Mouse (Mus musculus): ENCODE measurements at regions not wholly inside any gene's neighbourhood (a gene's known extent, or its start where the extent isn't known, plus 50 kb on each side); places are given as distances from the start of the nearest gene placed in this dataset.

GRCm38 (mm10) chr7:115057736-115058135 lies 314.2 kb downstream of the Insc start:
- Histone ChIP-seq H3K4me3 (ENCODE audit: insufficient read depth in 1 of 2, low read depth in 1 of 2, low read length in 2 of 2, poor library complexity in 1 of 2, severe bottlenecking in 1 of 2) (no peak overlapping the region), H3K36me3 (ENCODE audit: control insufficient read depth, insufficient read depth, low read length, poor library complexity, severe bottlenecking) (no peaks in the 10 kb centered on the region), H3K9me3 (ENCODE audit: control insufficient read depth, insufficient read depth, low read depth, low read length) (no peaks in the 10 kb centered on the region), H3K4me1 (ENCODE audit: control insufficient read depth in 2 of 2, insufficient read depth in 2 of 2, low read length in 2 of 2, poor library complexity in 1 of 2) (peaks cover 0 to 8% of the 10 kb centered on the region in 2 experiments; a peak in 1 of 4 replicates), H3K27ac (ENCODE audit: insufficient read depth, low read depth, low read length, poor library complexity, severe bottlenecking) (no peak overlapping the region), H3K9ac (ENCODE audit: insufficient read depth, low read depth, low read length, poor library complexity, severe bottlenecking) (no peak overlapping the region)
- in situ Hi-C loops (cut with MboI; ENCODE audit: low sequenced_read_pairs in 2 of 2, unreplicated experiment in 2 of 2), result no loop called here
- DNase-seq (ENCODE audit: low read depth, low spot score), result no peak
- TF ChIP-seq CHD2 (IDR thresholded peaks at IDR 0.05; ENCODE audit: low read depth, low read length) (no peak), ZC3H11A (IDR thresholded peaks at IDR 0.05; ENCODE audit: borderline replicate concordance, low read depth, low read length) (no peak), MAFK (IDR thresholded peaks at IDR 0.05; ENCODE audit: insufficient read depth, low read depth, low read length) (no peak), HCFC1 (IDR thresholded peaks at IDR 0.05; ENCODE audit: borderline replicate concordance, insufficient read depth, low read length) (no peak), ZNF384 (IDR thresholded peaks at IDR 0.05; ENCODE audit: low read depth, low read length) (no peak)

- Histone ChIP-seq H3K4me3 (ENCODE audit: insufficient read depth in 1 of 2, low read depth in 1 of 2, low read length in 2 of 2, poor library complexity in 1 of 2, severe bottlenecking in 1 of 2) (no peak overlapping the region), H3K36me3 (ENCODE audit: control insufficient read depth, insufficient read depth, low read length, poor library complexity, severe bottlenecking) (no peaks in the 10 kb centered on the region), H3K27ac (ENCODE audit: insufficient read depth, low read depth, low read length, poor library complexity, severe bottlenecking) (no peak overlapping the region), H3K9ac (ENCODE audit: insufficient read depth, low read depth, low read length, poor library complexity, severe bottlenecking) (no peak overlapping the region), H3K9me3 (ENCODE audit: control insufficient read depth, insufficient read depth, low read depth, low read length) (no peaks in the 10 kb centered on the region), H3K4me1 (ENCODE audit: control insufficient read depth in 2 of 2, insufficient read depth in 2 of 2, low read length in 2 of 2, poor library complexity in 1 of 2) (peaks cover 0 to 8% of the 10 kb centered on the region in 2 experiments; a peak in 1 of 4 replicates)
- TF ChIP-seq MAFK (IDR thresholded peaks at IDR 0.05; ENCODE audit: insufficient read depth, low read depth, low read length) (no peak), ZNF384 (IDR thresholded peaks at IDR 0.05; ENCODE audit: low read depth, low read length) (no peak), CHD2 (IDR thresholded peaks at IDR 0.05; ENCODE audit: low read depth, low read length) (no peak), HCFC1 (IDR thresholded peaks at IDR 0.05; ENCODE audit: borderline replicate concordance, insufficient read depth, low read length) (no peak), ZC3H11A (IDR thresholded peaks at IDR 0.05; ENCODE audit: borderline replicate concordance, low read depth, low read length) (no peak)
- in situ Hi-C loops (cut with MboI; ENCODE audit: low sequenced_read_pairs in 2 of 2, unreplicated experiment in 2 of 2), result no loop called here
- DNase-seq (ENCODE audit: low read depth, low spot score), result no peak
These were observed 316.7 kb downstream of the Insc start for GRCm38 (mm10) chr7:115060171-115060570.

- Histone ChIP-seq H3K4me1 (ENCODE audit: control insufficient read depth in 2 of 2, insufficient read depth in 2 of 2, low read length in 2 of 2, poor library complexity in 1 of 2) (peaks cover 0 to 2% of the 10 kb centered on the region in 2 experiments; a peak in 1 of 4 replicates), H3K27ac (ENCODE audit: insufficient read depth, low read depth, low read length, poor library complexity, severe bottlenecking) (no peak overlapping the region), H3K9ac (ENCODE audit: insufficient read depth, low read depth, low read length, poor library complexity, severe bottlenecking) (no peak overlapping the region), H3K36me3 (ENCODE audit: control insufficient read depth, insufficient read depth, low read length, poor library complexity, severe bottlenecking) (no peaks in the 10 kb centered on the region), H3K4me3 (ENCODE audit: insufficient read depth in 1 of 2, low read depth in 1 of 2, low read length in 2 of 2, poor library complexity in 1 of 2, severe bottlenecking in 1 of 2) (no peak overlapping the region), H3K9me3 (ENCODE audit: control insufficient read depth, insufficient read depth, low read depth, low read length) (no peaks in the 10 kb centered on the region)
- DNase-seq (ENCODE audit: low read depth, low spot score), result no peak
- in situ Hi-C loops (cut with MboI; ENCODE audit: low sequenced_read_pairs in 2 of 2, unreplicated experiment in 2 of 2), result no loop called here
- TF ChIP-seq CHD2 (IDR thresholded peaks at IDR 0.05; ENCODE audit: low read depth, low read length), result no peak
- no peak for TF ChIP-seq ZC3H11A (IDR thresholded peaks at IDR 0.05; ENCODE audit: borderline replicate concordance, low read depth, low read length)
- TF ChIP-seq ZNF384 (IDR thresholded peaks at IDR 0.05; ENCODE audit: low read depth, low read length), result no peak
- no peak for TF ChIP-seq MAFK (IDR thresholded peaks at IDR 0.05; ENCODE audit: insufficient read depth, low read depth, low read length)
- no peak for TF ChIP-seq HCFC1 (IDR thresholded peaks at IDR 0.05; ENCODE audit: borderline replicate concordance, insufficient read depth, low read length)
These were observed 319.3 kb downstream of the Insc start for GRCm38 (mm10) chr7:115062817-115063216.

- no peak for DNase-seq (ENCODE audit: low read depth, low spot score)
- no peaks in the 10 kb centered on the region for H3K36me3 ChIP-seq (ENCODE audit: control insufficient read depth, insufficient read depth, low read length, poor library complexity, severe bottlenecking)
- in situ Hi-C loops (cut with MboI; ENCODE audit: low sequenced_read_pairs in 2 of 2, unreplicated experiment in 2 of 2), result no loop called here
- TF ChIP-seq ZNF384 (IDR thresholded peaks at IDR 0.05; ENCODE audit: low read depth, low read length) (no peak), HCFC1 (IDR thresholded peaks at IDR 0.05; ENCODE audit: borderline replicate concordance, insufficient read depth, low read length) (no peak), ZC3H11A (IDR thresholded peaks at IDR 0.05; ENCODE audit: borderline replicate concordance, low read depth, low read length) (no peak), MAFK (IDR thresholded peaks at IDR 0.05; ENCODE audit: insufficient read depth, low read depth, low read length) (no peak), CHD2 (IDR thresholded peaks at IDR 0.05; ENCODE audit: low read depth, low read length) (no peak)
- no peak overlapping the region for H3K4me3 ChIP-seq (ENCODE audit: insufficient read depth in 1 of 2, low read depth in 1 of 2, low read length in 2 of 2, poor library complexity in 1 of 2, severe bottlenecking in 1 of 2)
- H3K27ac ChIP-seq (ENCODE audit: insufficient read depth, low read depth, low read length, poor library complexity, severe bottlenecking), result no peak overlapping the region
- H3K4me1 ChIP-seq (ENCODE audit: control insufficient read depth in 2 of 2, insufficient read depth in 2 of 2, low read length in 2 of 2, poor library complexity in 1 of 2), result no peaks in the 10 kb centered on the region
- H3K9ac ChIP-seq (ENCODE audit: insufficient read depth, low read depth, low read length, poor library complexity, severe bottlenecking), result no peak overlapping the region
- H3K9me3 ChIP-seq (ENCODE audit: control insufficient read depth, insufficient read depth, low read depth, low read length), result no peaks in the 10 kb centered on the region
These were observed 324.1 kb downstream of the Insc start for GRCm38 (mm10) chr7:115067641-115068040.

GRCm38 (mm10) chr7:115073406-115073805 lies 329.9 kb downstream of the Insc start:
- H3K4me1 ChIP-seq (ENCODE audit: control insufficient read depth in 2 of 2, insufficient read depth in 2 of 2, low read length in 2 of 2, poor library complexity in 1 of 2), result no peaks in the 10 kb centered on the region
- no peaks in the 10 kb centered on the region for H3K36me3 ChIP-seq (ENCODE audit: control insufficient read depth, insufficient read depth, low read length, poor library complexity, severe bottlenecking)
- H3K4me3 ChIP-seq (ENCODE audit: insufficient read depth in 1 of 2, low read depth in 1 of 2, low read length in 2 of 2, poor library complexity in 1 of 2, severe bottlenecking in 1 of 2), result no peak overlapping the region
- no peak for DNase-seq (ENCODE audit: low read depth, low spot score)
- no peak overlapping the region for H3K9ac ChIP-seq (ENCODE audit: insufficient read depth, low read depth, low read length, poor library complexity, severe bottlenecking)
- no peak overlapping the region for H3K27ac ChIP-seq (ENCODE audit: insufficient read depth, low read depth, low read length, poor library complexity, severe bottlenecking)
- in situ Hi-C loops (cut with MboI; ENCODE audit: low sequenced_read_pairs in 2 of 2, unreplicated experiment in 2 of 2), result no loop called here
- TF ChIP-seq MAFK (IDR thresholded peaks at IDR 0.05; ENCODE audit: insufficient read depth, low read depth, low read length), result no peak
- no peak for TF ChIP-seq CHD2 (IDR thresholded peaks at IDR 0.05; ENCODE audit: low read depth, low read length)
- no peak for TF ChIP-seq ZC3H11A (IDR thresholded peaks at IDR 0.05; ENCODE audit: borderline replicate concordance, low read depth, low read length)
- no peak for TF ChIP-seq ZNF384 (IDR thresholded peaks at IDR 0.05; ENCODE audit: low read depth, low read length)
- TF ChIP-seq HCFC1 (IDR thresholded peaks at IDR 0.05; ENCODE audit: borderline replicate concordance, insufficient read depth, low read length), result no peak
- H3K9me3 ChIP-seq (ENCODE audit: control insufficient read depth, insufficient read depth, low read depth, low read length), result no peaks in the 10 kb centered on the region

All from ES-E14 (cell line).